Mouse (Mus musculus) ES-E14 (cell line): ENCODE results near the gene Slit3. TPM values are rescaled to one million over a fixed set of nuclear protein-coding genes. Genes with fewer than 3 reads are reported as not detected.

ENCODE experiments used
- DNase-seq: peaks from one replicate; pipeline ENCODE4 v3.0.0-alpha.2; 2013; ENCODE audit warnings: low read depth, low spot score
- H3K27ac ChIP-seq: 2 replicates; pipeline ENCODE4 v1.5.1; 2012; ENCODE audit warnings: low read depth, mild to moderate bottlenecking, low read length, moderate library complexity, mixed read lengths; ENCODE audit not compliant: poor library complexity, insufficient read depth, severe bottlenecking
- H3K36me3 ChIP-seq: 2 replicates; pipeline ENCODE4 v1.6.1; 2012; ENCODE audit warnings: mild to moderate bottlenecking, low read length, moderate library complexity, mixed read lengths; ENCODE audit not compliant: control insufficient read depth, poor library complexity, insufficient read depth, severe bottlenecking
- H3K4me1 ChIP-seq, 2 experiments: fragments of 150-350 bp in 1 of 2; sonication (generic) in 1 of 2; 2 replicates each; pipeline ENCODE4 v1.6.1; 2012; ENCODE audit warnings: low read length in 2 of 2, mild to moderate bottlenecking in 1 of 2, mixed read lengths in 1 of 2; ENCODE audit not compliant: control insufficient read depth in 2 of 2, insufficient read depth in 2 of 2, poor library complexity in 1 of 2
- H3K4me3 ChIP-seq, 2 experiments: fragments of 150-350 bp in 1 of 2; sonication (generic) in 1 of 2; 2 replicates each; pipeline ENCODE4 v1.5.1; 2012; ENCODE audit warnings: low read length in 2 of 2, low read depth in 1 of 2, mild to moderate bottlenecking in 1 of 2, mixed read lengths in 1 of 2; ENCODE audit not compliant: insufficient read depth in 1 of 2, poor library complexity in 1 of 2, severe bottlenecking in 1 of 2
- H3K9ac ChIP-seq: 2 replicates; pipeline ENCODE4 v1.6.1; 2012; ENCODE audit warnings: low read depth, mild to moderate bottlenecking, low read length, mixed read lengths; ENCODE audit not compliant: poor library complexity, insufficient read depth, severe bottlenecking
- H3K9me3 ChIP-seq: fragments of 150-350 bp; sonication (generic); 2 replicates; pipeline ENCODE4 v1.6.1; 2012; ENCODE audit warnings: low read depth, mild to moderate bottlenecking, low read length; ENCODE audit not compliant: control insufficient read depth, insufficient read depth
- CHD2 ChIP-seq: IDR thresholded peaks from 2 replicates; pipeline ENCODE4 v1.6.1; 2014; ENCODE audit warnings: mild to moderate bottlenecking, low read depth, low read length, inconsistent platforms
- HCFC1 ChIP-seq: IDR thresholded peaks from 2 replicates; pipeline ENCODE4 v1.6.1; 2012; ENCODE audit warnings: low read length, inconsistent platforms, borderline replicate concordance; ENCODE audit not compliant: insufficient read depth
- MAFK ChIP-seq: IDR thresholded peaks from 2 replicates; pipeline ENCODE4 v1.6.1; 2014; ENCODE audit warnings: mild to moderate bottlenecking, low read depth, low read length, inconsistent platforms; ENCODE audit not compliant: insufficient read depth
- ZC3H11A ChIP-seq: IDR thresholded peaks from 2 replicates; pipeline ENCODE4 v1.6.1; 2012; ENCODE audit warnings: low read depth, mild to moderate bottlenecking, inconsistent platforms, low read length, borderline replicate concordance
- ZNF384 ChIP-seq: IDR thresholded peaks from 2 replicates; pipeline ENCODE4 v1.6.1; 2012; ENCODE audit warnings: low read depth, low read length, inconsistent platforms
- in situ Hi-C, 2 experiments: fragments of 600-800 bp; cut with MboI; formaldehyde crosslinking; loops; one replicate each; pipeline ENCODE4 v1.15.1; 2025; ENCODE audit warnings: low sequenced_read_pairs in 2 of 2, inconsistent platforms in 1 of 2; ENCODE audit not compliant: unreplicated experiment in 2 of 2
- total RNA-seq: library from RNA; depleted of rRNA; stranded (reverse); fragments of 300-350 nt; gene quantifications from 2 replicates; pipeline ENCODE4 v1.2.3, GENCODE M21; 2012

Slit3 gene
- total RNA-seq, 1 experiment, result 3.7 TPM

DNA sequence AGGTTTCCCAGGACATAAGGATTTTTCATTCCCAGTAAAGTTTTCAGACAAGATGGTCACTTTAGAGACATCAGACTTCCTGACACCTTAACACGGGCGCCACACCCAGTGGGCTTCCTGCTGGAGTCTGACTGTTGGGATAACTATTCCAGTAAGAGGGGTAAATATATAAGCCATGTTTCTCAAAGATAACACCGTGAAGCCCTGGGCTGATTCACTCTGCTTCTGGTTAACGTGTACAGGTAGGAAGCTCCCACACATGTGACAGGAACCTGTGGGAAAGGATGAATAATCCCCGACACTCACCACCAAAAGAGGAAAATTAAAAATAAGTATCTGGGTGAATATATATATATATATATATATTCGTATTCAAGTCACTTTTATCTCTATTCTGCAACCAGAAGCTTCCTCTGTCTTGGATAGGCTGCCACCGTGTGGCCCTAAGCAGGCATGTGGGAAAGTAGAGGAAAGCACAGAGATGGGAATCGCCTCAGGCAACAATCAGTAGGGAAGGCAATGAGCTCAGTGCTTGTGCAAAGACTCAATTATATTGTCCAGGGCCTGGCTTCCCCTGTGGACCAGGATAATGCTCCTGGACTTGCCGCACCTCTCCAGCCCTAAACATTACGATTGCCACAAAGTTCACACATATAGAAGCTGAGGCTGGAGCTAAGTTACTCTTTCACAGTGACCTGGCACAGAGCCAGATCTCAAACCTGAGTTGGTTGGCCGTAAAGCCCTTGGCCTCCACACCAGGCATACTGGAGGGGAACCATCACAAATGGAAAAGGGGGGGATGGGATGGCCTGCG lies 286.5 kb downstream of the Slit3 start:
- Histone ChIP-seq H3K4me3 (no peak overlapping the region), H3K4me1 (peaks cover 2 to 18% of the 10 kb centered on the region in 2 experiments; a peak in 2 of 4 replicates), H3K9me3 (no peaks in the 10 kb centered on the region), H3K9ac (no peak overlapping the region), H3K27ac (no peak overlapping the region), H3K36me3 (no peaks in the 10 kb centered on the region)
- in situ Hi-C loops, result loop anchor here in 1 of 2 experiments (5.0 to 25.0 kb wide), 2 partner anchors 40 to 1870 kb away; no protein-coding TSS in a partner anchor
- TF ChIP-seq MAFK (no peak), ZC3H11A (peak; percentile 92)
- DNase-seq, result peak; percentile 84

DNA sequence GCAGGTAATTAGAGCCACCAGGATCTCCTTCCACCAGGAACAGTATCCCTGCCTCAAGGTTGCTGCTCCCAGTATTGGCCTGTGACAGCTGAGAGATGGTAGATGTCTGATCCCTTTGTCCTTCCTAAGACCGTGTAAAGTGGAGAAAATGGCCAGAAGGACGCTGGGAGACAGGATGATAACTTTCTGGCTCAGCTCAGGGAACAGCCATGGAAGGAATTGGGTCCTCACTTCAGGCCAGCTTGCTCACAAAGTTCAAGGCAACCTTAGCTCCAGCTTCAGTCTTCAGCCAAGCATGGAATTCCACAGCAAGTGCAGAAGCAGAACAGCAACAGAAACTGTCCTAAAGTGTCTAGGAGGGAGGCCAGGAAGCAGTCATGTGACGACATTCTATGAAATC lies 289.4 kb downstream of the Slit3 start:
- H3K4me1 ChIP-seq, result peaks cover 4 to 20% of the 10 kb centered on the region in 2 experiments; a peak in 3 of 4 replicates
- H3K27ac ChIP-seq, result no peak overlapping the region
- H3K9me3 ChIP-seq, result no peaks in the 10 kb centered on the region
- no peak for DNase-seq
- in situ Hi-C loops, result loop anchor here in 1 of 2 experiments (25.0 kb wide), 1 partner anchor 1873 kb away; no protein-coding TSS in a partner anchor
- no peaks in the 10 kb centered on the region for H3K36me3 ChIP-seq
- no peak overlapping the region for H3K4me3 ChIP-seq
- H3K9ac ChIP-seq, result no peak overlapping the region
- no peak for TF ChIP-seq HCFC1
- no peak for TF ChIP-seq ZC3H11A
- TF ChIP-seq ZNF384, result no peak
- no peak for TF ChIP-seq MAFK
- TF ChIP-seq CHD2, result no peak

DNA sequence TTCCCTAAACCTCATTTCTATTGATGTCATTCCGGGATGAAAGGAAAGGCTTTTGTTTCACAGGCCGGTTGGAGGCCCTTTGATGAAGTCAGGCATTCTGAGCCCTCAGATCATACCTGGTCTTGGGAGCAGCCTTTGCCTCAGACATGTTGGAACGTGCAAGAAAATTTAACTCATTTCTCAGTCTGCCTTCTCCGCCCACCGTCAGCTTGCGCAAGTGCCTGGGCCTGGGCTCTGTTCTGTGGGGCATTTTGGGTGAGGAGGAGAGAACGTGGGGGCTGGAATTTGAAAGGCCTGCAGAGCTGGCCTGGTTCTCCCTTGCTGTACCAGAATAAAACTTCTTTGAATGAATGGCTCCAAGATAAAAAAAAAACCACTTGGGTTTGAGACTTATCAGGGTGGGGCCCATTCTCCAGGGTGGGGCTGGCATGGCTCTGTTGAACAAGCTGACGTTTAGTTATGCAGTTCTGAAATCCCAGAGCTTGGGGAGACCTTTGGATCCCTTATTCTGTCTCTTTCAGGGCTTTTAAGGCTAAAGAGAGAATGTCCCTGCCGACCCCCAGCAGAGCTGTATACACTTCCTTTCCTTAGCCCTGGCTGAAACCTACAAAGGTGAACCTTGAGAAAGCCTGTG lies 294.9 kb downstream of the Slit3 start:
- no peak overlapping the region for H3K4me3 ChIP-seq
- peak overlapping the region; percentile 32; the same call in 1 of the 2 replicates for H3K27ac ChIP-seq
- H3K36me3 ChIP-seq, result no peaks in the 10 kb centered on the region
- no peak overlapping the region for H3K9ac ChIP-seq
- no peak for DNase-seq
- in situ Hi-C loops, result loop anchor here in 1 of 2 experiments (25.0 kb wide), 1 partner anchor 1879 kb away; no protein-coding TSS in a partner anchor
- H3K4me1 ChIP-seq, result peaks cover 21 to 36% of the 10 kb centered on the region in 2 experiments
- no peak for TF ChIP-seq ZC3H11A
- 0 out of 2 replicates have a peak, but pooled peaks have one; percentile 34 for TF ChIP-seq ZNF384
- no peaks in the 10 kb centered on the region for H3K9me3 ChIP-seq

DNA sequence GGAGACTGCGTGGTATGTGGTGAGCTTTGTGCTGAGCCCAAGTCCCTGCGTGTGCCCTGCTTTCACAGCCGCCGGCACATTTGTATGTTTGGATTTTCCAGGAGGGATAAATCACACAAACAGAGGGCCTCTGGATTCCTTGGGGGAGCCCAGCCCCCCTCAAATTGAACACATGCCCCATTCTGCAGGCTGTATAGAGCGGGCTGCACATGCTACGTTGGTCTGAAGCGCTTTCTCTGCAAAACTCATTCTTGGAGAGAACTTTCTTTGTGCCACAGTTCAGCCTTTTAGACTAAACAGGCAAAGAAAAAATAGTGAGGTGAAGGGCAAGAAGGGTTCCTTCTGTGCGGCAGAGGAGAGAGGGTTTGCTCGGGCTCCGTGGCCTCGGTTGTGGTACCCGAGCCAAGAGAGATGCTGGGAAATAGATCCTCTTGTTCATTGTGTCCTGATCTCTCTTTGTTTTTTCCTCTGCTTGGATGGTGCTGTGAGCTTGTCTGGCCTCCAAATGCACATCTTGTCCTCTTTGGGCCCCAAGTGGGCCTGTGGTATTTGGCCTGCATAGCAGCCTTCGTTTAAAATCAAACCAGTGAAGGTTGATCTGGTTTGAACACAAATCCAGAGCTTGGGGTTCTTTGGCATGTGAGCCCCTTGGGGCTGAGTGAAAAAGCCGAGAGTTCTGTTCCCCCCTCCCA lies 295.5 kb downstream of the Slit3 start:
- H3K4me3 ChIP-seq, result no peak overlapping the region
- H3K36me3 ChIP-seq, result no peaks in the 10 kb centered on the region
- H3K9me3 ChIP-seq, result no peaks in the 10 kb centered on the region
- TF ChIP-seq HCFC1, result no peak
- no peak for TF ChIP-seq MAFK
- no peak for TF ChIP-seq CHD2
- no peak for TF ChIP-seq ZNF384
- no peak for TF ChIP-seq ZC3H11A
- in situ Hi-C loops, result loop anchor here in 1 of 2 experiments (25.0 kb wide), 1 partner anchor 1879 kb away; no protein-coding TSS in a partner anchor
- no peak overlapping the region for H3K9ac ChIP-seq
- DNase-seq, result no peak
- H3K4me1 ChIP-seq, result peaks cover 21 to 38% of the 10 kb centered on the region in 2 experiments
- peak overlapping the region; percentile 32; the same call in 1 of the 2 replicates for H3K27ac ChIP-seq
